Mouse (Mus musculus) liver, adult 2 months (tissue): ENCODE data around the gene Ank. TPM values are rescaled to one million over a fixed set of nuclear protein-coding genes. Genes with fewer than 3 reads are reported as not detected.

Source experiments
- DNase-seq: peaks from one replicate; pipeline ENCODE4 v3.0.0-alpha.2; 2011; ENCODE audit warnings: low read depth, low spot score; ENCODE audit errors: extremely low read depth
- H3K27ac ChIP-seq: fragments of 200-500 bp; replicated peaks from 2 replicates; pipeline ENCODE4 v1.5.1; 2012; ENCODE audit warnings: low read depth, mild to moderate bottlenecking, control low read depth, inconsistent platforms, low read length; ENCODE audit not compliant: insufficient read depth
- H3K27me3 ChIP-seq: fragments of 200-500 bp; 2 replicates; pipeline ENCODE4 v1.6.1; 2012; ENCODE audit warnings: mild to moderate bottlenecking, moderate library complexity, low read length, inconsistent platforms; ENCODE audit not compliant: control insufficient read depth, insufficient read depth
- H3K36me3 ChIP-seq: fragments of 200-500 bp; 2 replicates; pipeline ENCODE4 v1.6.1; 2012; ENCODE audit warnings: low read length, inconsistent platforms; ENCODE audit not compliant: control insufficient read depth, insufficient read depth
- H3K4me1 ChIP-seq: fragments of 200-500 bp; 2 replicates; pipeline ENCODE4 v1.6.1; 2011; ENCODE audit warnings: low read length; ENCODE audit not compliant: control insufficient read depth, insufficient read depth
- H3K4me3 ChIP-seq: fragments of 200-500 bp; 2 replicates; pipeline ENCODE4 v1.5.1; 2011; ENCODE audit warnings: low read depth, mild to moderate bottlenecking, control low read depth, low read length, moderate library complexity; ENCODE audit not compliant: insufficient read depth
- H3K79me2 ChIP-seq: fragments of 200-500 bp; 2 replicates; pipeline ENCODE4 v1.6.1; 2012; ENCODE audit warnings: inconsistent platforms, mild to moderate bottlenecking, low read length, moderate library complexity; ENCODE audit not compliant: control insufficient read depth, insufficient read depth
- H3K9ac ChIP-seq: fragments of 200-500 bp; 2 replicates; pipeline ENCODE4 v1.6.1; 2012; ENCODE audit warnings: low read depth, mild to moderate bottlenecking, control low read depth, inconsistent platforms, low read length
- CTCF ChIP-seq: fragments of 200-500 bp; IDR thresholded peaks from 2 replicates; pipeline ENCODE4 v1.5.1; 2011; ENCODE audit warnings: low read depth, low read length, control low read depth
- POLR2A ChIP-seq: fragments of 200-500 bp; IDR thresholded peaks from 2 replicates; pipeline ENCODE4 v1.6.1; 2011; ENCODE audit warnings: low read length, control low read depth; ENCODE audit not compliant: insufficient read depth; ENCODE audit errors: extremely low read depth
- WGBS: fragments of 180-500 bp; shearing (Covaris S2); methylation state at CpG from one replicate; pipeline ENCODE4 v1.1.7; 2018; 5-methylcytosine and 5-hydroxymethylcytosine counted together
- polyA plus RNA-seq: library from polyadenylated mRNA; depleted of rRNA; stranded (reverse); fragments of >200 nt; gene quantifications from 2 replicates; pipeline ENCODE4 v1.2.3, GENCODE M21; 2012
- total RNA-seq: library from RNA; depleted of rRNA; stranded (reverse); fragments of >200 nt; gene quantifications from 2 replicates; pipeline ENCODE4 v1.2.3, GENCODE M21; 2014

Ank gene
- total and polyA plus RNA-seq, 2 experiments: 12.3 to 22.6 TPM

DNA sequence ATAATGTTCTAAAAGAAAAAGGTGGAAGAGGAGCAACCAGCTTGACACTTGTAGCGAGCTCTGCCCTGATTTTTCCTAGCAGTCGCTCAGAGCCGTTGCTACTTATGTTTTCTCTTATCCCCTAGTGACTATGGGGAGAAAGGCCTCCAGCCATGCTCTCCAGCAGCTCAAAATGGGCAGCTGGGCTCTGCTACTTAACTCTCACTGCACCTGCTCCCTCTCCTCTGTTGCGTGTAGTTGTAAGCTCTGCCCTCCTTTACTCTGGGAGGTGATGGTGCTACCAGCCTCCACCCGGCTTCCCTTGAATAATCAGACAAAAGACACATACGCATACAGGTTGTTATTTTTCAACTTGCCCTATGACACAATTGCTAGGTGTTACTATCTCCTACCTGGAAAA is 101.9 kb downstream of the Ank start:
- H3K4me3 ChIP-seq: no peak overlapping the region
- no peaks in the 10 kb centered on the region for H3K27me3 ChIP-seq
- TF ChIP-seq POLR2A (no peak), CTCF (no peak)
- peaks cover 9% of the 10 kb centered on the region for H3K36me3 ChIP-seq
- no peaks in the 10 kb centered on the region for H3K79me2 ChIP-seq
- no peak overlapping the region for H3K9ac ChIP-seq
- no peak for DNase-seq
- WGBS: 96% methylated on average over 6 of the region's 6 CpGs
- H3K27ac ChIP-seq: no peak overlapping the region
- H3K4me1 ChIP-seq: peaks cover 7% of the 10 kb centered on the region; the same call in 1 of the 2 replicates

DNA sequence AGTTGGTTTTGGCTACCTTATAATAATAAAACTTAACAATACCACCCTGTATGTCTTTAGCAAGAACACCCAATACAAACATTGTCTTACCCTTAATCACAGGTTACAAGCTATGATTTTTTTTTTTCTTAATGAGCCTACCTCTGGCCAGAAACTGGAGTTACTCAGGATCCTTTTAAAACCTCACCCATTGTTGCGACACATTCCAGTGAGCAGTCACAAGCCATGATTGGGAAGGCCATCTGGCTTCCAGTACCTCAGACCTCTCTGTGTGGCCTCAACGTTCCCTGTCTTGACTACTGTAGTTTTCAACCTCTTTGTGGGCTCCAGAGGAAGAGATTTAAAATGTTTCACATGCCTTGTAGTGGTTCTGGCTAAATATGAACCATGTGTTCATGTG is 103.4 kb downstream of the Ank start:
- DNase-seq: peak; percentile 63
- H3K4me3 ChIP-seq: no peak overlapping the region
- peaks cover 9% of the 10 kb centered on the region for H3K36me3 ChIP-seq
- H3K9ac ChIP-seq: no peak overlapping the region
- H3K4me1 ChIP-seq: peaks cover 4% of the 10 kb centered on the region; the same call in 1 of the 2 replicates
- no peaks in the 10 kb centered on the region for H3K79me2 ChIP-seq
- no peaks in the 10 kb centered on the region for H3K27me3 ChIP-seq
- WGBS: 49% methylated on average over 2 of the region's 2 CpGs
- no peak overlapping the region for H3K27ac ChIP-seq
- no peak for TF ChIP-seq POLR2A
- TF ChIP-seq CTCF: no peak

GRCm38 (mm10) chr15:27570385-27570784 is 103.9 kb downstream of the Ank start:
- TF ChIP-seq POLR2A: no peak
- no peak for TF ChIP-seq CTCF
- H3K4me3 ChIP-seq: no peak overlapping the region
- no peak overlapping the region for H3K27ac ChIP-seq
- no peaks in the 10 kb centered on the region for H3K79me2 ChIP-seq
- no peaks in the 10 kb centered on the region for H3K27me3 ChIP-seq
- no peak overlapping the region for H3K9ac ChIP-seq
- DNase-seq: no peak
- peaks cover 9% of the 10 kb centered on the region for H3K36me3 ChIP-seq
- H3K4me1 ChIP-seq: peaks cover 4% of the 10 kb centered on the region; the same call in 1 of the 2 replicates
- 97% methylated on average over 4 of the region's 4 CpGs for WGBS

- H3K9ac ChIP-seq: no peak overlapping the region
- DNase-seq: no peak
- no peaks in the 10 kb centered on the region for H3K79me2 ChIP-seq
- no peak overlapping the region for H3K27ac ChIP-seq
- H3K4me3 ChIP-seq: no peak overlapping the region
- H3K27me3 ChIP-seq: no peaks in the 10 kb centered on the region
- peaks cover 9% of the 10 kb centered on the region for H3K36me3 ChIP-seq
- no peak for TF ChIP-seq POLR2A
- no peak for TF ChIP-seq CTCF
- peaks cover 2% of the 10 kb centered on the region; the same call in 1 of the 2 replicates for H3K4me1 ChIP-seq
- 96% methylated on average over 8 of the region's 8 CpGs for WGBS
Measured at GRCm38 (mm10) chr15:27571179-27571578, 104.7 kb downstream of the Ank start.

DNA sequence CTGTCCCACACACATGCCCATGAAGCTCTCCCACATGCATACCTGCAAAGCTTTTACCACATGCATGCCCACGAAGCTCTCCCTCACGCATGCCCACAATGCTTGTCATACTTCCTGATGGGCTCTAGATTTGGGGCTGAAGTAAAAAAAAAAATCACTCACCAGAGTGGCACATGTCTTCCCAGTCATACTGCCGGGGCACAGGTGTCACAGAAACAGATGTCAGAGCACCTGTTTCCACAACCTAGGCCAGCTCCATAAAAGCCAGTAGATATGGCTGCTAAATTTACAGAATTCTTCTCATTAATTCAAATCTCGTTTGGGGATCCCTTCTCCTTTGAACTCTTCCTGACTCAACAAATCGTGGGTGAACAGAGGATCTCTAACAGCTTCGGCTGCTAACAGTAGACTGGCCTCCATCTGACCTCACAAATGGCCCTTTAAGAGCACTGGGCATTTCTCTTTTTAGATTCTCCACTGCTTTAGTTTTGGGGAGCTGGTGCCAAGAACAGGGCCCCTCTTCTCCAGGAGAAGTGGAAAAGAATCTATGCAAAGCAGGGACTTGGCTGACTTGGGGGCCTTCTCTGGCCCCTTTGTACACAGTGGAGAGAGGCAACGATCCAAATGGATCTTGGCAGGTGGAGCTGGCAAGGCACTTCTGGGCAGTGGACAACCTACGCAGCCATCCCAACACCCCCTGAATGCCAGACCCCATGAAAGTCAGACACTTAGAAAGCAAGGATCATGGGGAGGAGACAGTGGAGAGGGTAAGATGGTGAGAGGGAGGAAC is 108.7 kb downstream of the Ank start:
- no peak for DNase-seq

DNA sequence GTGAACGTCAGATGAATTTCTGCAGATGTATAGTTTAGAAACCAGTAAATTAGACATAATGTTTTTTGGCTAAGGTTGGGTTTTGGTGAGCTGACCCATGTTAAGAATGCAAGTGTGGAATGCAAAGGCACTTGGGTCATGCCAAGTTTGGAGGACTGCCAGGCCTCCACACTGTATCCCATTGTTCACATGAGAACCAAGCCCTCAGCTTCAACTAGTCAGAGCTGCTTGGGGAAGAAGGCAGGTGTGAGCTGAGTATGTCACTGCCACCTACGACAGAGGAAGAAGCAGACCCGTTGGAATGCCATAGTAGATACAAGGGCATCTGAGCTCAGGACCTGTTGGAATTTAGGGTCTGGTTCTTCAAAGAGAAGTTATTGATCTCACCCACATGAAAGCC is 109.5 kb downstream of the Ank start:
- Histone ChIP-seq H3K9ac (no peak overlapping the region), H3K4me1 (no peaks in the 10 kb centered on the region), H3K36me3 (peaks cover 5% of the 10 kb centered on the region), H3K4me3 (no peak overlapping the region), H3K79me2 (no peaks in the 10 kb centered on the region), H3K27ac (no peak overlapping the region), H3K27me3 (no peaks in the 10 kb centered on the region)
- DNase-seq: no peak
- WGBS: 85% methylated on average over 3 of the region's 3 CpGs
- TF ChIP-seq CTCF (no peak), POLR2A (no peak)

More for the DNA sequence above, 108.7 kb downstream of the Ank start:
- Histone ChIP-seq H3K4me3 (no peak overlapping the region), H3K9ac (no peak overlapping the region), H3K27me3 (no peaks in the 10 kb centered on the region), H3K79me2 (no peaks in the 10 kb centered on the region), H3K36me3 (peaks cover 5% of the 10 kb centered on the region), H3K27ac (no peak overlapping the region), H3K4me1 (no peaks in the 10 kb centered on the region)
- 81% methylated on average over 8 of the region's 8 CpGs for WGBS
- TF ChIP-seq POLR2A: no peak
- TF ChIP-seq CTCF: no peak
